In genomic region chr6:94826656-94827055, GRCm38 (mm10) we compare ENCODE assay signal across 19 mouse cellular contexts.
DNase-seq lines count a peak whose midpoint lies in the region; ATAC-seq and TF ChIP-seq lines count a peak whose summit lies in the region.
"Had no signal": no experiment of that assay in that cellular context is flagged by ENCODE, and none has a peak within 500 bp of the region (broad histone marks: within the 10 kb centered on the region; RNA-seq: fewer than 3 reads in every experiment).

No protein-coding gene starts in this region.

- DNase-seq in liver, adult 2 months (ENCODE audit: extremely low read depth, low read depth, low spot score): peak; percentile 65
- DNase-seq in CH12.LX (ENCODE audit: extremely low read depth): peak; percentile 81
- peak; percentile 55 for DNase-seq in ZHBTc4 (ENCODE audit: low read depth, low spot score)
- DNase-seq in induced T-regulatory cell, adult 2 months (ENCODE audit: low read depth): peak; percentile 51
- DNase-seq in hindbrain, embryonic 14.5 days (ENCODE audit: low spot score): no peak
- DNase-seq in forebrain, embryonic 10.5 days (ENCODE audit: extremely low spot score, low spot score): no peak
- DNase-seq: adrenal gland, postnatal 14 days; cerebellum, adult 9-11 months; heart, adult 18-20 months; heart, postnatal 10 days; kidney, postnatal 10 days; right cerebral cortex, adult 18-20 months had no signal

- H3K9ac ChIP-seq in liver, adult 2 months (ENCODE audit: low read depth, low read length): no peak overlapping the region
- H3K9ac ChIP-seq in liver, embryonic 12.5 days: no peak overlapping the region
- no peak overlapping the region for H3K9ac ChIP-seq in CH12.LX (ENCODE audit: insufficient read depth, low read depth)
- no peak overlapping the region for H3K9ac ChIP-seq in hindbrain, embryonic 14.5 days
- H3K9ac ChIP-seq: limb, embryonic 13.5 days; lung, embryonic 15.5 days had no signal

- no peaks in the 10 kb centered on the region for H3K36me3 ChIP-seq in liver, adult 2 months (ENCODE audit: control insufficient read depth, insufficient read depth, low read length)
- no peaks in the 10 kb centered on the region for H3K36me3 ChIP-seq in liver, embryonic 12.5 days
- no peaks in the 10 kb centered on the region for H3K36me3 ChIP-seq in CH12.LX (replicated peaks in 1 of 2; ENCODE audit: control insufficient read depth in 1 of 2, insufficient read depth in 1 of 2, low read length in 1 of 2)
- H3K36me3 ChIP-seq in hindbrain, embryonic 14.5 days (replicated peaks; ENCODE audit: control insufficient read depth, insufficient read depth): no peaks in the 10 kb centered on the region
- H3K36me3 ChIP-seq in forebrain, embryonic 10.5 days (replicated peaks): no peaks in the 10 kb centered on the region
- H3K36me3 ChIP-seq: embryonic facial prominence, embryonic 10.5 days; limb, embryonic 13.5 days; lung, embryonic 15.5 days had no signal

- no peak overlapping the region for H3K4me3 ChIP-seq in liver, adult 2 months (ENCODE audit: insufficient read depth, low read depth, low read length)
- H3K4me3 ChIP-seq in liver, embryonic 12.5 days: no peak overlapping the region
- H3K4me3 ChIP-seq in CH12.LX (replicated peaks in 1 of 3; ENCODE audit: low read depth in 2 of 3, low read length in 2 of 3, poor library complexity in 1 of 3): no peak overlapping the region
- H3K4me3 ChIP-seq in hindbrain, embryonic 14.5 days (replicated peaks; ENCODE audit: low read length): no peak overlapping the region
- no peak overlapping the region for H3K4me3 ChIP-seq in forebrain, embryonic 10.5 days
- H3K4me3 ChIP-seq: embryonic facial prominence, embryonic 10.5 days; limb, embryonic 13.5 days; lung, embryonic 15.5 days had no signal

- no peak overlapping the region for H3K4me2 ChIP-seq in liver, embryonic 12.5 days
- no peak overlapping the region for H3K4me2 ChIP-seq in CH12.LX (ENCODE audit: insufficient read depth, low read depth, poor library complexity, severe bottlenecking)
- no peak overlapping the region for H3K4me2 ChIP-seq in hindbrain, embryonic 14.5 days (replicated peaks)
- H3K4me2 ChIP-seq: limb, embryonic 13.5 days; lung, embryonic 15.5 days; midbrain, embryonic 11.5 days had no signal

- H3K9me3 ChIP-seq in liver, embryonic 12.5 days (replicated peaks): no peaks in the 10 kb centered on the region
- H3K9me3 ChIP-seq in CH12.LX (replicated peaks; ENCODE audit: low read length): no peaks in the 10 kb centered on the region
- no peaks in the 10 kb centered on the region for H3K9me3 ChIP-seq in hindbrain, embryonic 14.5 days (ENCODE audit: control insufficient read depth, low read length)
- no peaks in the 10 kb centered on the region for H3K9me3 ChIP-seq in forebrain, embryonic 10.5 days
- H3K9me3 ChIP-seq: embryonic facial prominence, embryonic 10.5 days; limb, embryonic 13.5 days; lung, embryonic 15.5 days had no signal

- no peak for ATAC-seq in liver, embryonic 12.5 days
- no peak for ATAC-seq in hindbrain, embryonic 14.5 days (ENCODE audit: low FRiP score)
- no peak for ATAC-seq in erythroblast, adult 5-6 weeks (replicated peaks; ENCODE audit: low FRiP score, poor library complexity, severe bottlenecking)
- ATAC-seq: inflammation-experienced regulatory T-cells, adult 6 months had no signal

- H3K27me3 ChIP-seq in liver, adult 2 months (ENCODE audit: control insufficient read depth, insufficient read depth, low read length): no peaks in the 10 kb centered on the region
- no peaks in the 10 kb centered on the region for H3K27me3 ChIP-seq in liver, embryonic 12.5 days (replicated peaks)
- no peaks in the 10 kb centered on the region for H3K27me3 ChIP-seq in CH12.LX (replicated peaks)
- H3K27me3 ChIP-seq in hindbrain, embryonic 14.5 days (ENCODE audit: control insufficient read depth, insufficient read depth, low read length): no peaks in the 10 kb centered on the region
- H3K27me3 ChIP-seq in forebrain, embryonic 10.5 days (ENCODE audit: poor library complexity, severe bottlenecking): no peaks in the 10 kb centered on the region
- H3K27me3 ChIP-seq: lung, embryonic 15.5 days had no signal

- dilution Hi-C loops in CH12.LX (cut with MboI; ENCODE audit: extremely low pct_ligation_motif_present, extremely low pct_unique_long_range_greater_than_20kb, low sequenced_read_pairs): no loop called here

- no peak for TF ChIP-seq POLR2A in liver, adult 2 months (IDR thresholded peaks at IDR 0.05; ENCODE audit: extremely low read depth, insufficient read depth, low read length)
- TF ChIP-seq POLR2A in CH12.LX (IDR thresholded peaks at IDR 0.05; ENCODE audit: low read depth, low read length): no peak

- no peak for TF ChIP-seq EP300 in CH12.LX (IDR thresholded peaks at IDR 0.05; ENCODE audit: low read length)

- no peak for TF ChIP-seq CTCF in liver, adult 2 months (IDR thresholded peaks at IDR 0.05; ENCODE audit: low read depth, low read length)
- no peak for TF ChIP-seq CTCF in CH12.LX (conservative IDR thresholded peaks at IDR 0.05 in 1 of 2, IDR thresholded peaks at IDR 0.05 in 1 of 2; ENCODE audit: low read depth in 2 of 2, low read length in 2 of 2)

- no peaks in the 10 kb centered on the region for H3K4me1 ChIP-seq in liver, adult 2 months (ENCODE audit: control insufficient read depth, insufficient read depth, low read length)
- no peaks in the 10 kb centered on the region for H3K4me1 ChIP-seq in liver, embryonic 12.5 days
- no peaks in the 10 kb centered on the region for H3K4me1 ChIP-seq in CH12.LX (ENCODE audit: control insufficient read depth in 1 of 2, insufficient read depth in 2 of 2)
- H3K4me1 ChIP-seq in hindbrain, embryonic 14.5 days (replicated peaks; ENCODE audit: control insufficient read depth, insufficient read depth, low read length): no peaks in the 10 kb centered on the region
- H3K4me1 ChIP-seq in forebrain, embryonic 10.5 days: peaks cover 8% of the 10 kb centered on the region
- H3K4me1 ChIP-seq: embryonic facial prominence, embryonic 10.5 days; lung, embryonic 15.5 days had no signal

- 77% methylated on average over 2 of the region's 2 CpGs for WGBS in liver, adult 2 months
- WGBS in liver, embryonic 12.5 days (ENCODE audit: insufficient replicate concordance): 35% methylated on average over 2 of the region's 2 CpGs
- WGBS in hindbrain, embryonic 14.5 days: 83% methylated on average over 2 of the region's 2 CpGs
- 78% methylated on average over 2 of the region's 2 CpGs for WGBS in forebrain, embryonic 10.5 days

- H3K79me2 ChIP-seq in liver, adult 2 months (ENCODE audit: control insufficient read depth, insufficient read depth, low read length): no peaks in the 10 kb centered on the region
- no peaks in the 10 kb centered on the region for H3K79me2 ChIP-seq in CH12.LX (replicated peaks; ENCODE audit: control insufficient read depth, extremely low read depth, insufficient read depth, poor library complexity, severe bottlenecking)

- in situ Hi-C loops in CH12.LX (cut with MboI; ENCODE audit: low pct_ligation_motif_present, low pct_unique_long_range_greater_than_20kb, low sequenced_read_pairs): no loop called here

- TF ChIP-seq RAD21 in CH12.LX (IDR thresholded peaks at IDR 0.05; ENCODE audit: low read depth, low read length): no peak

- no peak overlapping the region for H3K27ac ChIP-seq in liver, adult 2 months (replicated peaks; ENCODE audit: insufficient read depth, low read depth, low read length)
- H3K27ac ChIP-seq in liver, embryonic 12.5 days: no peak overlapping the region
- H3K27ac ChIP-seq in CH12.LX (ENCODE audit: insufficient read depth, low read depth): no peak overlapping the region
- no peak overlapping the region for H3K27ac ChIP-seq in hindbrain, embryonic 14.5 days
- H3K27ac ChIP-seq in forebrain, embryonic 10.5 days: no peak overlapping the region
- H3K27ac ChIP-seq: embryonic facial prominence, embryonic 10.5 days; limb, embryonic 13.5 days; lung, embryonic 15.5 days had no signal

TF ChIP-seq in CH12.LX, 34 proteins besides CTCF, POLR2A, EP300 and RAD21:
- TF ChIP-seq SIN3A (IDR thresholded peaks at IDR 0.05; ENCODE audit: low read length): no peak
- TF ChIP-seq JUND (conservative IDR thresholded peaks at IDR 0.05; ENCODE audit: low read depth, low read length): no peak
- TF ChIP-seq IRF4 (IDR thresholded peaks at IDR 0.05; ENCODE audit: low read depth, low read length): no peak
- no peak for TF ChIP-seq MAX (IDR thresholded peaks at IDR 0.05; ENCODE audit: low read length)
- TF ChIP-seq MXI1 (IDR thresholded peaks at IDR 0.05; ENCODE audit: low read depth, low read length): no peak
- no peak for TF ChIP-seq RCOR1 (conservative IDR thresholded peaks at IDR 0.05; ENCODE audit: low read depth, low read length)
- TF ChIP-seq MAFK (IDR thresholded peaks at IDR 0.05; ENCODE audit: insufficient replicate concordance, low read length): no peak
- TF ChIP-seq NELFE (IDR thresholded peaks at IDR 0.05; ENCODE audit: low read depth, low read length): no peak
- no peak for TF ChIP-seq USF2 (conservative IDR thresholded peaks at IDR 0.05; ENCODE audit: low read depth, low read length)
- no peak for TF ChIP-seq GABPA (IDR thresholded peaks at IDR 0.05; ENCODE audit: insufficient replicate concordance, low read depth, low read length)
- TF ChIP-seq CHD1 (IDR thresholded peaks at IDR 0.05; ENCODE audit: low read depth, low read length): no peak
- no peak for TF ChIP-seq POLR2AphosphoS2 (IDR thresholded peaks at IDR 0.05; ENCODE audit: low read depth, low read length)
- TF ChIP-seq MAZ (IDR thresholded peaks at IDR 0.05; ENCODE audit: low read depth, low read length): no peak
- TF ChIP-seq MYC (IDR thresholded peaks at IDR 0.05; ENCODE audit: low read depth, low read length): no peak
- no peak for TF ChIP-seq MEF2A (IDR thresholded peaks at IDR 0.05; ENCODE audit: borderline replicate concordance, low read depth, low read length)
- no peak for TF ChIP-seq ZKSCAN1 (IDR thresholded peaks at IDR 0.05; ENCODE audit: borderline replicate concordance, low read depth, low read length)
- no peak for TF ChIP-seq TBP (conservative IDR thresholded peaks at IDR 0.05; ENCODE audit: low read depth, low read length)
- no peak for TF ChIP-seq JUN (IDR thresholded peaks at IDR 0.05; ENCODE audit: insufficient read depth, low read depth, low read length)
- no peak for TF ChIP-seq ZNF384 (IDR thresholded peaks at IDR 0.05; ENCODE audit: low read depth, low read length)
- no peak for TF ChIP-seq ZC3H11A (IDR thresholded peaks at IDR 0.05; ENCODE audit: low read depth, low read length)

Comparison
In these comparisons a context has a peak if more than half of its experiments do, and no peak if none do; other contexts are left out.
1. DNase-seq: peak in liver, adult 2 months (single experiment), CH12.LX (single experiment), ZHBTc4 (single experiment) and induced T-regulatory cell, adult 2 months (single experiment); none in hindbrain, embryonic 14.5 days (single experiment) and forebrain, embryonic 10.5 days (single experiment).